Mouse (Mus musculus): ENCODE results near the gene Cryge. TPM values are rescaled to one million over a fixed set of nuclear protein-coding genes. Genes with fewer than 3 reads are reported as not detected.

The Cryge gene
- polyA plus RNA-seq, 1 experiment from 2014 or later, result not detected

GRCm38 (mm10) chr1:65064201-65064600 is 13.3 kb upstream of the Cryge start:
- no peak for ATAC-seq
- H3K36me3 ChIP-seq (ENCODE audit: control insufficient read depth, insufficient read depth), result no peaks in the 10 kb centered on the region

GRCm38 (mm10) chr1:65063352-65063751 is 12.4 kb upstream of the Cryge start, which contains the start of gene Crygd:
Crygd (minus strand) TSS chr1:65063452.
- Histone ChIP-seq H3K4me3 (replicated peaks; ENCODE audit: low read length) (no peak within 1 kb of the TSS), H3K4me2 (ENCODE audit: low read length) (no peak within 1 kb of the TSS), H3K9me3 (ENCODE audit: control insufficient read depth, low read length) (no peaks in the 10 kb centered on the region), H3K4me1 (replicated peaks; ENCODE audit: control insufficient read depth, insufficient read depth, low read length) (no peaks in the 10 kb centered on the region), H3K27ac (ENCODE audit: low read length) (no peak within 1 kb of the TSS), H3K27me3 (replicated peaks; ENCODE audit: control insufficient read depth, insufficient read depth, low read length) (no peaks in the 10 kb centered on the region), H3K36me3 (ENCODE audit: control insufficient read depth, insufficient read depth) (no peaks in the 10 kb centered on the region), H3K9ac (replicated peaks; ENCODE audit: low read depth, low read length) (no peak within 1 kb of the TSS)
- ATAC-seq, result no peak
- WGBS, result 29% methylated on average over 8 of the region's 8 CpGs

More at GRCm38 (mm10) chr1:65064201-65064600, 13.3 kb upstream of the Cryge start:
- Histone ChIP-seq H3K9me3 (ENCODE audit: control insufficient read depth, low read length) (no peaks in the 10 kb centered on the region), H3K27ac (ENCODE audit: low read length) (no peak overlapping the region), H3K4me3 (replicated peaks; ENCODE audit: low read length) (no peak overlapping the region), H3K4me2 (ENCODE audit: low read length) (no peak overlapping the region), H3K27me3 (replicated peaks; ENCODE audit: control insufficient read depth, insufficient read depth, low read length) (no peaks in the 10 kb centered on the region), H3K4me1 (replicated peaks; ENCODE audit: control insufficient read depth, insufficient read depth, low read length) (no peaks in the 10 kb centered on the region), H3K9ac (replicated peaks; ENCODE audit: low read depth, low read length) (no peak overlapping the region)
- 73% methylated on average over 15 of the region's 15 CpGs for WGBS

GRCm38 (mm10) chr1:65052140-65052539 is 1.2 kb upstream of the Cryge start:
- Histone ChIP-seq H3K4me1 (replicated peaks; ENCODE audit: control insufficient read depth, insufficient read depth, low read length) (no peaks in the 10 kb centered on the region), H3K4me2 (ENCODE audit: low read length) (no peak overlapping the region), H3K27me3 (replicated peaks; ENCODE audit: control insufficient read depth, insufficient read depth, low read length) (no peaks in the 10 kb centered on the region), H3K9ac (replicated peaks; ENCODE audit: low read depth, low read length) (no peak overlapping the region), H3K9me3 (ENCODE audit: control insufficient read depth, low read length) (no peaks in the 10 kb centered on the region), H3K27ac (ENCODE audit: low read length) (no peak overlapping the region), H3K4me3 (replicated peaks; ENCODE audit: low read length) (no peak overlapping the region), H3K36me3 (ENCODE audit: control insufficient read depth, insufficient read depth) (no peaks in the 10 kb centered on the region)
- WGBS, result 25% methylated on average over 2 of the region's 2 CpGs
- no peak for ATAC-seq

- H3K4me2 ChIP-seq (ENCODE audit: low read length), result no peak overlapping the region
- 51% methylated on average over 7 of the region's 7 CpGs for WGBS
- no peaks in the 10 kb centered on the region for H3K27me3 ChIP-seq (replicated peaks; ENCODE audit: control insufficient read depth, insufficient read depth, low read length)
- no peak for ATAC-seq
- H3K36me3 ChIP-seq (ENCODE audit: control insufficient read depth, insufficient read depth), result no peaks in the 10 kb centered on the region
- H3K27ac ChIP-seq (ENCODE audit: low read length), result no peak overlapping the region
- no peaks in the 10 kb centered on the region for H3K9me3 ChIP-seq (ENCODE audit: control insufficient read depth, low read length)
- no peak overlapping the region for H3K4me3 ChIP-seq (replicated peaks; ENCODE audit: low read length)
- H3K9ac ChIP-seq (replicated peaks; ENCODE audit: low read depth, low read length), result no peak overlapping the region
- H3K4me1 ChIP-seq (replicated peaks; ENCODE audit: control insufficient read depth, insufficient read depth, low read length), result no peaks in the 10 kb centered on the region
Measured at GRCm38 (mm10) chr1:65051696-65052095, 747 bp upstream of the Cryge start.

GRCm38 (mm10) chr1:65048781-65049180 is 2.2 kb downstream of the Cryge start:
- WGBS, result 55% methylated on average over 12 of the region's 12 CpGs
- Histone ChIP-seq H3K4me2 (ENCODE audit: low read length) (no peak overlapping the region), H3K27me3 (replicated peaks; ENCODE audit: control insufficient read depth, insufficient read depth, low read length) (no peaks in the 10 kb centered on the region)

GRCm38 (mm10) chr1:65046401-65047109 is 4.4 kb downstream of the Cryge start:
- H3K9ac ChIP-seq (replicated peaks; ENCODE audit: low read depth, low read length), result no peak overlapping the region
- H3K36me3 ChIP-seq (ENCODE audit: control insufficient read depth, insufficient read depth), result no peaks in the 10 kb centered on the region
- no peak overlapping the region for H3K4me3 ChIP-seq (replicated peaks; ENCODE audit: low read length)
- H3K9me3 ChIP-seq (ENCODE audit: control insufficient read depth, low read length), result no peaks in the 10 kb centered on the region
- WGBS, result 39% methylated on average over 8 of the region's 8 CpGs
- H3K27me3 ChIP-seq (replicated peaks; ENCODE audit: control insufficient read depth, insufficient read depth, low read length), result no peaks in the 10 kb centered on the region
- no peak overlapping the region; the same call in 1 of the 2 replicates for H3K4me2 ChIP-seq (ENCODE audit: low read length)
- H3K4me1 ChIP-seq (replicated peaks; ENCODE audit: control insufficient read depth, insufficient read depth, low read length), result no peaks in the 10 kb centered on the region
- H3K27ac ChIP-seq (ENCODE audit: low read length), result no peak overlapping the region
- ATAC-seq, result no peak

More at GRCm38 (mm10) chr1:65048781-65049180, 2.2 kb downstream of the Cryge start:
- Histone ChIP-seq H3K4me3 (replicated peaks; ENCODE audit: low read length) (no peak overlapping the region), H3K4me1 (replicated peaks; ENCODE audit: control insufficient read depth, insufficient read depth, low read length) (no peaks in the 10 kb centered on the region), H3K36me3 (ENCODE audit: control insufficient read depth, insufficient read depth) (no peaks in the 10 kb centered on the region), H3K9me3 (ENCODE audit: control insufficient read depth, low read length) (no peaks in the 10 kb centered on the region), H3K27ac (ENCODE audit: low read length) (no peak overlapping the region), H3K9ac (replicated peaks; ENCODE audit: low read depth, low read length) (no peak overlapping the region)
- no peak for ATAC-seq

GRCm38 (mm10) chr1:65043433-65043832 is 7.5 kb downstream of the Cryge start:
- Histone ChIP-seq H3K4me3 (replicated peaks; ENCODE audit: low read length) (no peak overlapping the region), H3K9ac (replicated peaks; ENCODE audit: low read depth, low read length) (no peak overlapping the region), H3K9me3 (ENCODE audit: control insufficient read depth, low read length) (no peaks in the 10 kb centered on the region), H3K27me3 (replicated peaks; ENCODE audit: control insufficient read depth, insufficient read depth, low read length) (no peaks in the 10 kb centered on the region), H3K36me3 (ENCODE audit: control insufficient read depth, insufficient read depth) (no peaks in the 10 kb centered on the region), H3K4me2 (ENCODE audit: low read length) (no peak overlapping the region), H3K27ac (ENCODE audit: low read length) (no peak overlapping the region), H3K4me1 (replicated peaks; ENCODE audit: control insufficient read depth, insufficient read depth, low read length) (no peaks in the 10 kb centered on the region)
- WGBS, result 78% methylated on average over 2 of the region's 2 CpGs
- no peak for ATAC-seq

- no peak overlapping the region for H3K9ac ChIP-seq (replicated peaks; ENCODE audit: low read depth, low read length)
- 98% methylated on average over 3 of the region's 3 CpGs for WGBS
- no peaks in the 10 kb centered on the region for H3K27me3 ChIP-seq (replicated peaks; ENCODE audit: control insufficient read depth, insufficient read depth, low read length)
- no peaks in the 10 kb centered on the region for H3K36me3 ChIP-seq (ENCODE audit: control insufficient read depth, insufficient read depth)
- no peaks in the 10 kb centered on the region for H3K4me1 ChIP-seq (replicated peaks; ENCODE audit: control insufficient read depth, insufficient read depth, low read length)
- no peaks in the 10 kb centered on the region for H3K9me3 ChIP-seq (ENCODE audit: control insufficient read depth, low read length)
- H3K27ac ChIP-seq (ENCODE audit: low read length), result no peak overlapping the region
- H3K4me2 ChIP-seq (ENCODE audit: low read length), result no peak overlapping the region
- ATAC-seq, result no peak
- H3K4me3 ChIP-seq (replicated peaks; ENCODE audit: low read length), result no peak overlapping the region
Measured at GRCm38 (mm10) chr1:65041837-65042236, 9.1 kb downstream of the Cryge start.

GRCm38 (mm10) chr1:65040806-65041205 is 10.1 kb downstream of the Cryge start:
- Histone ChIP-seq H3K9ac (replicated peaks; ENCODE audit: low read depth, low read length) (no peak overlapping the region), H3K27ac (ENCODE audit: low read length) (no peak overlapping the region), H3K36me3 (ENCODE audit: control insufficient read depth, insufficient read depth) (no peaks in the 10 kb centered on the region), H3K9me3 (ENCODE audit: control insufficient read depth, low read length) (no peaks in the 10 kb centered on the region), H3K27me3 (replicated peaks; ENCODE audit: control insufficient read depth, insufficient read depth, low read length) (no peaks in the 10 kb centered on the region), H3K4me3 (replicated peaks; ENCODE audit: low read length) (no peak overlapping the region), H3K4me1 (replicated peaks; ENCODE audit: control insufficient read depth, insufficient read depth, low read length) (no peaks in the 10 kb centered on the region), H3K4me2 (ENCODE audit: low read length) (no peak overlapping the region)
- no peak for ATAC-seq
- 82% methylated on average over 6 of the region's 6 CpGs for WGBS

All from forebrain, embryonic 16.5 days (tissue).